Mouse (Mus musculus): ENCODE data around the gene Rnf148.

Rnf148 gene

GRCm38 (mm10) chr6:23655036-23655435 is at the start of gene Rnf148:
Rnf148 (minus strand) TSS chr6:23655136.
- DNase-seq, result no peak

- DNase-seq, result no peak
Observed at GRCm38 (mm10) chr6:23700879-23701278, 45.9 kb upstream of the Rnf148 start.

- peak; percentile 25 for DNase-seq
Observed at GRCm38 (mm10) chr6:23678172-23678571, 23.2 kb upstream of the Rnf148 start.

- DNase-seq, result no peak
Observed at GRCm38 (mm10) chr6:23650205-23650604, 4.7 kb downstream of the Rnf148 start, which contains the start of gene Rnf133. Rnf133 (minus strand) TSS chr6:23650305.

GRCm38 (mm10) chr6:23648732-23649131 is 6.2 kb downstream of the Rnf148 start:
- no peak for DNase-seq

- DNase-seq, result peak; percentile 39
Observed at GRCm38 (mm10) chr6:23647627-23648247, 7.2 kb downstream of the Rnf148 start.

- peak; percentile 63 for DNase-seq
Observed at GRCm38 (mm10) chr6:23637081-23637480, 17.9 kb downstream of the Rnf148 start.

- DNase-seq, result no peak
Observed at GRCm38 (mm10) chr6:23635208-23635607, 19.7 kb downstream of the Rnf148 start.

GRCm38 (mm10) chr6:23634016-23634415 is 20.9 kb downstream of the Rnf148 start:
- DNase-seq, result peak; percentile 47

GRCm38 (mm10) chr6:23630465-23630864 is 24.5 kb downstream of the Rnf148 start:
- DNase-seq, result no peak

All from cerebellum, adult 9-11 months (tissue).